Mouse (Mus musculus) midbrain, embryonic 13.5 days (tissue): ENCODE results near the gene Kctd15. TPM values are rescaled to one million over a fixed set of nuclear protein-coding genes. Genes with fewer than 3 reads are reported as not detected.

ENCODE experiments used
- ATAC-seq: fragments of 200-750 bp; cut with Nextera tagmentation; 2 replicates; pipeline ENCODE4 v1.8.0; 2017; ENCODE audit warnings: mild to moderate bottlenecking, moderate TSS enrichment, moderate library complexity
- H3K27ac ChIP-seq: fragments of 300-500 bp; sonication (generic); 2 replicates; pipeline ENCODE4 v1.5.1; 2015; ENCODE audit warnings: inconsistent platforms, mild to moderate bottlenecking, moderate library complexity
- H3K27me3 ChIP-seq: fragments of 300-500 bp; sonication (generic); 2 replicates; pipeline ENCODE4 v1.6.1; 2015; ENCODE audit warnings: mild to moderate bottlenecking, inconsistent platforms
- H3K36me3 ChIP-seq: fragments of 300-500 bp; sonication (generic); 2 replicates; pipeline ENCODE4 v1.6.1; 2015; ENCODE audit warnings: mild to moderate bottlenecking, inconsistent platforms
- H3K4me1 ChIP-seq: fragments of 300-500 bp; sonication (generic); replicated peaks from 2 replicates; pipeline ENCODE4 v1.6.1; 2015; ENCODE audit warnings: inconsistent platforms
- H3K4me2 ChIP-seq: fragments of 300-500 bp; sonication (generic); replicated peaks from 2 replicates; pipeline ENCODE4 v1.6.1; 2015; ENCODE audit warnings: moderate library complexity, mild to moderate bottlenecking, inconsistent platforms
- H3K4me3 ChIP-seq: fragments of 300-500 bp; sonication (generic); replicated peaks from 2 replicates; pipeline ENCODE4 v1.5.1; 2015; ENCODE audit warnings: mild to moderate bottlenecking, inconsistent platforms
- H3K9ac ChIP-seq: fragments of 300-500 bp; sonication (generic); replicated peaks from 2 replicates; pipeline ENCODE4 v1.6.1; 2015; ENCODE audit warnings: mild to moderate bottlenecking, inconsistent platforms
- H3K9me3 ChIP-seq: fragments of 300-500 bp; sonication (generic); 2 replicates; pipeline ENCODE4 v1.6.1; 2016; ENCODE audit warnings: mild to moderate bottlenecking, inconsistent platforms
- WGBS: fragments of 180-500 bp; shearing (Covaris S2); methylation state at CpG from one replicate; pipeline ENCODE4 v1.1.7; 2015; 5-methylcytosine and 5-hydroxymethylcytosine counted together
- polyA plus RNA-seq: library from polyadenylated mRNA; unstranded; fragments of >200 nt; fragmentation: Nextera tagmentation; extraction: Ambion mirVana; gene quantifications from 2 replicates; pipeline ENCODE4 v1.2.1, GENCODE M21; 2015

Gene Kctd15
- polyA plus RNA-seq, 1 experiment from 2014 or later: 42.8 TPM

GRCm38 (mm10) chr7:34607334-34607970 lies 49.1 kb downstream of the Kctd15 start:
- Histone ChIP-seq H3K9me3 (no peaks in the 10 kb centered on the region), H3K27ac (peak overlapping the region; percentile 85), H3K27me3 (no peaks in the 10 kb centered on the region), H3K9ac (no peak overlapping the region), H3K4me1 (peaks cover 26% of the 10 kb centered on the region), H3K36me3 (no peaks in the 10 kb centered on the region), H3K4me3 (no peak overlapping the region), H3K4me2 (no peak overlapping the region)
- ATAC-seq: peak; percentile 40
- 84% methylated on average over 5 of the region's 5 CpGs for WGBS

GRCm38 (mm10) chr7:34606729-34607128 lies 49.8 kb downstream of the Kctd15 start:
- peak; percentile 72 for ATAC-seq
- WGBS: 12% methylated on average over 11 of the region's 11 CpGs
- Histone ChIP-seq H3K4me2 (peak overlapping the region; percentile 31), H3K27ac (peak overlapping the region; percentile 85), H3K27me3 (no peaks in the 10 kb centered on the region), H3K9ac (no peak overlapping the region), H3K4me3 (no peak overlapping the region), H3K4me1 (peaks cover 26% of the 10 kb centered on the region), H3K36me3 (no peaks in the 10 kb centered on the region), H3K9me3 (no peaks in the 10 kb centered on the region)

- ATAC-seq: peak; percentile 31; the same call in 1 of the 2 replicates
- 25% methylated on average over 15 of the region's 15 CpGs for WGBS
- H3K4me3 ChIP-seq: no peak overlapping the region
- no peaks in the 10 kb centered on the region for H3K36me3 ChIP-seq
- 0 out of 2 replicates have a peak overlapping the region, but pooled peaks have one; percentile 10 for H3K9ac ChIP-seq
- H3K4me1 ChIP-seq: peaks cover 26% of the 10 kb centered on the region
- H3K4me2 ChIP-seq: peak overlapping the region; percentile 31
- peak overlapping the region; percentile 85 for H3K27ac ChIP-seq
- no peaks in the 10 kb centered on the region for H3K9me3 ChIP-seq
- H3K27me3 ChIP-seq: no peaks in the 10 kb centered on the region
These were observed 50.5 kb downstream of the Kctd15 start for GRCm38 (mm10) chr7:34606051-34606450.

GRCm38 (mm10) chr7:34598576-34598975 lies 58.0 kb downstream of the Kctd15 start:
- Histone ChIP-seq H3K36me3 (no peaks in the 10 kb centered on the region), H3K4me2 (no peak overlapping the region), H3K27ac (no peak overlapping the region), H3K4me3 (no peak overlapping the region), H3K9me3 (no peaks in the 10 kb centered on the region), H3K4me1 (peaks cover 29% of the 10 kb centered on the region), H3K27me3 (no peaks in the 10 kb centered on the region), H3K9ac (no peak overlapping the region)
- WGBS: 65% methylated on average over 9 of the region's 9 CpGs
- ATAC-seq: no peak

GRCm38 (mm10) chr7:34597986-34598385 lies 58.5 kb downstream of the Kctd15 start:
- H3K4me2 ChIP-seq: no peak overlapping the region
- H3K27me3 ChIP-seq: no peaks in the 10 kb centered on the region
- no peak overlapping the region for H3K27ac ChIP-seq
- H3K9me3 ChIP-seq: no peaks in the 10 kb centered on the region
- no peaks in the 10 kb centered on the region for H3K36me3 ChIP-seq
- peaks cover 30% of the 10 kb centered on the region for H3K4me1 ChIP-seq
- no peak for ATAC-seq
- no peak overlapping the region for H3K9ac ChIP-seq
- no peak overlapping the region for H3K4me3 ChIP-seq
- WGBS: 90% methylated on average over 9 of the region's 9 CpGs

- H3K36me3 ChIP-seq: no peaks in the 10 kb centered on the region
- H3K4me3 ChIP-seq: no peak overlapping the region
- ATAC-seq: peak; percentile 71; the same call in 1 of the 2 replicates
- no peak overlapping the region for H3K4me2 ChIP-seq
- no peaks in the 10 kb centered on the region for H3K27me3 ChIP-seq
- 33% methylated on average over 14 of the region's 14 CpGs for WGBS
- H3K27ac ChIP-seq: peak overlapping the region; percentile 65
- H3K9me3 ChIP-seq: no peaks in the 10 kb centered on the region
- peaks cover 30% of the 10 kb centered on the region for H3K4me1 ChIP-seq
- no peak overlapping the region; the same call in 1 of the 2 replicates for H3K9ac ChIP-seq
These were observed 59.8 kb downstream of the Kctd15 start for GRCm38 (mm10) chr7:34596531-34597235.

GRCm38 (mm10) chr7:34595307-34595565 lies 61.3 kb downstream of the Kctd15 start:
- Histone ChIP-seq H3K9ac (no peak overlapping the region), H3K9me3 (no peaks in the 10 kb centered on the region), H3K4me1 (peaks cover 30% of the 10 kb centered on the region), H3K27ac (peak overlapping the region; percentile 80), H3K27me3 (no peaks in the 10 kb centered on the region), H3K4me2 (no peak overlapping the region), H3K4me3 (no peak overlapping the region), H3K36me3 (no peaks in the 10 kb centered on the region)
- WGBS: 80% methylated on average over 4 of the region's 4 CpGs
- ATAC-seq: no peak

- Histone ChIP-seq H3K9ac (peak overlapping the region; percentile 51), H3K27me3 (no peaks in the 10 kb centered on the region)
- 21% methylated on average over 18 of the region's 18 CpGs for WGBS
These were observed 61.8 kb downstream of the Kctd15 start for GRCm38 (mm10) chr7:34594501-34595306.

GRCm38 (mm10) chr7:34590711-34591110 lies 65.8 kb downstream of the Kctd15 start:
- no peak for ATAC-seq
- no peaks in the 10 kb centered on the region for H3K27me3 ChIP-seq
- H3K27ac ChIP-seq: no peak overlapping the region
- no peak overlapping the region for H3K9ac ChIP-seq
- H3K4me1 ChIP-seq: peaks cover 19% of the 10 kb centered on the region
- 0 out of 2 replicates have a peak, but pooled peaks cover 3% of the 10 kb centered on the region for H3K36me3 ChIP-seq
- 93% methylated on average over 11 of the region's 11 CpGs for whole genome bisulfite sequencing
- H3K4me3 ChIP-seq: no peak overlapping the region
- H3K9me3 ChIP-seq: 0 out of 2 replicates have a peak, but pooled peaks cover 3% of the 10 kb centered on the region
- H3K4me2 ChIP-seq: no peak overlapping the region

More at GRCm38 (mm10) chr7:34594501-34595306, 61.8 kb downstream of the Kctd15 start:
- no peaks in the 10 kb centered on the region for H3K9me3 ChIP-seq
- peak; percentile 73 for ATAC-seq
- H3K4me2 ChIP-seq: peak overlapping the region; percentile 53
- peak overlapping the region; percentile 18 for H3K4me3 ChIP-seq
- H3K36me3 ChIP-seq: no peaks in the 10 kb centered on the region
- peaks cover 30% of the 10 kb centered on the region for H3K4me1 ChIP-seq
- peak overlapping the region; percentile 80 for H3K27ac ChIP-seq

Other genes starting within 250 kb of the Kctd15 start
- gene Chst8, start 156.0 kb upstream of the Kctd15 start, polyA plus RNA-seq: 20.5 and 21.2 TPM in 2 replicates